Mouse (Mus musculus) heart, adult 2 months (tissue): ENCODE data around the gene Ppp1r12b.

Experiments
- CTCF ChIP-seq: fragments of 200-600 bp; IDR thresholded peaks from 2 replicates; pipeline ENCODE4 v1.8.1; 2022; ENCODE audit warnings: antibody characterized with exemption, mild to moderate bottlenecking, moderate library complexity
- EP300 ChIP-seq: fragments of 200-500 bp; IDR thresholded peaks from 2 replicates; pipeline ENCODE4 v1.6.1; 2011; ENCODE audit warnings: low read depth, low read length, control low read depth; ENCODE audit not compliant: insufficient read depth
- POLR2A ChIP-seq: fragments of 200-500 bp; IDR thresholded peaks from 2 replicates; pipeline ENCODE4 v1.6.1; 2011; ENCODE audit warnings: mild to moderate bottlenecking, low read depth, low read length, control low read depth; ENCODE audit not compliant: insufficient read depth

DNA sequence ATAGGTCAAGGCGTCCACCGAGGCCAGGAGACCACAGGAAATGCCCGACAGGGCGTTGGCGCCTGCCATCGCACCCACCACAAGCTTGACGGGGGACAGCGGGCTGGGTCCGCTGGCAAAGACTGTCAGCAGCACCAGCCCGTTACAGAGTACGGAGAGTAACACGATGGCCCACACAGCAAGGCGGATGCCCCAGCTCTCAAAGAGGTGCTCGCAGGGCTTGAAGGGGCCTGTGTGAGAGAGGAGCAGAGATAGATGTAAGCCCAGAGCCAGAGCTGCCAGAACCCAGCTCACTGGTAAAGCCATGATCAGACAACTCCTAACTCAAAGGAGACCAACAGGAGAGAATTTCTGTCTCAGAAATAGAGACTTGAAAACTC lies 32.2 kb upstream of the Ppp1r12b start:
- TF ChIP-seq CTCF = no peak
- TF ChIP-seq EP300 = no peak
- no peak for TF ChIP-seq POLR2A
